Mouse (Mus musculus) activated CD4-positive, CD25-positive, alpha-beta regulatory T cell, adult 4 months (primary cell): ENCODE data around the gene Mrpl17. TPM values are rescaled to one million over a fixed set of nuclear protein-coding genes. Genes with fewer than 3 reads are reported as not detected.

Experiments used
- ATAC-seq: one replicate; pipeline ENCODE4 v1.8.0; 2017
- polyA plus RNA-seq, 2 experiments: library from polyadenylated mRNA; unstranded; fragments of 100-300 nt; shearing (Covaris generic); gene quantifications; one replicate each; pipeline ENCODE4 v1.2.1; 2017

Mrpl17 gene
- polyA plus RNA-seq, 2 experiments from 2014 or later = 175 to 216 TPM

DNA sequence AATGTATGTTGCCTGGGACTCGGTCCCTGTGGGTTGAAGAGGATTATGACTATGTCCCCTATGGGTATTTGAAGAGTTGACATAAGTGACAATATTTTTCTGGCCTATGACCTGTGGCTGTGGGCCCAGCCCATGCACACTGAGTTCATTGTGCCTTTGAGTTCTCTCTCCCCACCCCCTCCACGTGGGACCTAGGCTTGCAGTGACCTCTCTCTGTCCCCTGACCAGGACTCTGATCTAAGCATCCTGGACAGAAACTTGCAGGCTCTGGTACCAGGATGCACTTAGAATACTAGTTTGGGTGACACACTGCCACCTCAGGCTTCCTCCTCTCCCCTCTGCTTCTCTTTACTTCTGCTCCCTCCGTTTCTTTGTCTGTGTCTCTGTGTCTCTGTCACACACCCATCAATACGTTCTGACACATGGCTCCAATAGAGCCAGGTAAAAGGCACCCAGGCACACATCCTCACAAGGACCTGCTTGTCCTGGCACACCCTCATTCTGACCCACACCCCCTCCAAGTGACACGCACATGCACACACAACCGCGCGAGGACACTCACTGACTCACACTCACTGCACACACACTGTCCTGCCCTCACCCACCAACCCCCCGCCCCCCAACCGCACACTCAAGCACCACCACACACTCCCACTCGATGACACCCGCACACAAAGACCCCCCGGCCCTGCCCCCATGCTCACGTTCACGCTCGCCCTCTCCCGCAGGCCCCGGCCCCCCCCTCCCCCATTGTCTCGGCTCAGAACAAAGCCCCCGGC, 24.2 kb downstream of the Mrpl17 start:
- ATAC-seq = no peak

GRCm38 (mm10) chr7:105784556-105784955, 26.3 kb downstream of the Mrpl17 start:
- no peak for ATAC-seq

DNA sequence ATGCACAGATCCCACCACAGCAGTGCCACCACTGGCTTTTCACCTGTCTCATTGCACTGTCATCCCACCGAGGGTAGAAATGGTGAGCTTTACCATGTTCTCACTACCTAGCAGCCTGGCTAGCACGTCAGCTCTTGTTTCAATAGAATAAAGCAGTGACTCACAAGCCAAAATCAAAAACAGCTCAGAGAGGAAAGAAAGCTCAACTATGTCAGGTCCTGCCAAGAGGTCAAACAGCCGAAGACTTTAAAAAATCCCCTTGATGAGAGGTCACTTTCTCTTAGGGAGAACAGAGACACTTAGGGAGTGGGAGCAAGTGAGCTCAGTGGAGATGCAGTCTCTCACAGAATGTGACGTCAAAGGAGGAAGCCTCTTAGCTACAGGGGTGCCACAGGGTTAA, 27.0 kb downstream of the Mrpl17 start:
- no peak for ATAC-seq

DNA sequence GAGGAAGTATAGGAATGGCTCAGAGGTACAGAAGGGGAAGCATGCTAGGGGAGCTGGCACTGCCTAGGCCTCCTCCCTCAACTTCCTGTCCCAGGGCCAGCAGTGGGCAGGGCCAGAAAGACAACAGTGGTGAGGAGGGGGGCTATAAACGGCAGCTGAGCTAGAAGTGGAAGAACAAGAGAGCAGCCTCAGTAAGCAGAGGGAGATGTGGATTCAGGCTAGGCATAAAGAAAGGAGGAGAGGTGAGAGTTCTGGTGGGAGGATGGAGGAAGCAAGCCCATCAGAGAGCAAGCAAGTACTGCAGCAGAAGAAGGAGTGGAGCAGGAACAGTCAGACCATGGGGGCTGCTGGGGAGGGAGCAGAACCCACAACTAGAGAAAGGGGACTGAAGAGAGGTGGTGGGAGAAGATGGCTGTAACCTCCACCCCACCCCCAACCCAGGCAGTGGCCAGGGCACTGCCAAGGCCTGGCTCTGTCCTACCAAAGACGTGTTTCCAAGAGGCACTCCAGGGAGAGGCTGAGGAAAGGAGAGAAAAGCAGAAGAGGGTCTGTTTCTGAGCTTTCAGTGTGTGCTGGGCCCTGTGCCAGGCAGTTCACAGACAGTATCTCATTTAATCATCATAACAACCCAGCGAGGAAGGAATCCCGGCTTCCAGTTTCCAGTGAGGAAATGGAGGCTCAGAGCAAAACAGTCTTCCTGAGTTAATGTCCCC, 32.2 kb downstream of the Mrpl17 start:
- ATAC-seq = no peak

GRCm38 (mm10) chr7:105777797-105778552, 32.9 kb downstream of the Mrpl17 start:
- no peak for ATAC-seq

GRCm38 (mm10) chr7:105777316-105777715, 33.6 kb downstream of the Mrpl17 start:
- no peak for ATAC-seq

- no peak for ATAC-seq
Measured at GRCm38 (mm10) chr7:105776026-105776425, 34.9 kb downstream of the Mrpl17 start.

- no peak for ATAC-seq
Measured at GRCm38 (mm10) chr7:105774661-105775060, 36.2 kb downstream of the Mrpl17 start.

- ATAC-seq = no peak
Measured at GRCm38 (mm10) chr7:105773041-105773440, 37.9 kb downstream of the Mrpl17 start.

DNA sequence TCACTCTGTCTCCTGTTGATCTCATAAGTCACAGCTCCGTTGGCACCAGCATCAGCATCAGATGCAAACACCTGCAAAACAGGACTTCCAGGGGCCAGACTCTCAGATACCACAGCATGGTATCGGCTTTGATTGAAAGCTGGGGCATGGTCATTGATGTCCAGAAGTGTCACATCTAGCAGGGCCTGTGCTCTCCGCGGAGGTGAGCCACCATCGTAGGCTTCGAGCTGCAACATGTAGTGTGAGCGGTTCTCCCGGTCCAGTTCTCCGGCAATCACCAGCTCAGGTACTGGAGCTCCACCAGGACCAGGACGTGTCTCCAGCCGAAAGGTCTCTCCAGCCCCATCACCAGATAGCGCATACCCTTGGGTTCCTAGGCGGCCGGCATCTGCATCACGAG, 38.6 kb downstream of the Mrpl17 start:
- ATAC-seq = no peak

DNA sequence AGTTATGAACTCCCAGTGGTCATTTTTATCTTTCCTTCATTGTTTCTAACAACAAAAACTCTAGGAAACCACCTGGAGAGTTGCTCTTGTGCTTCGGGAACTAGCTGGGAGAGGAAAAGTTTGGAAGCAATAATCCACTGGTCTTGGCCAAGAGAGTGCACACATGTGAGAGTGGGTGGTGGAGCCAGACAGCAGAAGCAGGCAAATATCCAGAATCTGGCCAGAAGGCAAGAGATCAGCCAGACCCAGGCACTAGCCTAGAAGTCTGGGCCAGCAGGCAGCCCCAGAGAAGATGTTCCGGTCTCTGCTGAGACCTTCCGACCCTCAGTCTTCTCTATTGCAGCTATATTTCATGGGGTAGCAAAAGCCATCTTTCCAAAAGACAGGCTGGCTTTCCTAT, 40.9 kb downstream of the Mrpl17 start:
- no peak for ATAC-seq

DNA sequence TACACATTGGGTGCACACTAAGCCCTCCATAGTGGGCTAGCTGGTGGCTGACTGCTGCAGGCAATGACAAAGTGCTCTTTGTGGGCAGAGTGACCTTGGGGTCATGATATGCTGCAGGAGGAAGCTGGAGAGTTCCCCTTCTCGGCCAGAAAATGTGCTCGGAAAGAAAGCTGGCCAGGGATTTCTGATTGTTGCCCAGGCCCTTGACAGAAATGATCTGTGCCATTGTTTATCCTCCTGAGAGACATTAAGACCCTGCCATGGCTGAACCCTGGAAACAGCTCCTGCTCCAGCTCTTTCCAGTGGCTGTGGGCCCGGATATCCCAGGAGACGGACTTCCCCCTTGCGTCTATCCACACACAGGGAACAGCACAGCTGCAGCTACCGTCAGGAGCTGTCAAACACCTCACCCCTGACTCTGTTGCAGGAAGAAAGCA, 43.2 kb downstream of the Mrpl17 start:
- ATAC-seq = no peak

- no peak for ATAC-seq
Measured at GRCm38 (mm10) chr7:105764331-105764730, 46.6 kb downstream of the Mrpl17 start.

DNA sequence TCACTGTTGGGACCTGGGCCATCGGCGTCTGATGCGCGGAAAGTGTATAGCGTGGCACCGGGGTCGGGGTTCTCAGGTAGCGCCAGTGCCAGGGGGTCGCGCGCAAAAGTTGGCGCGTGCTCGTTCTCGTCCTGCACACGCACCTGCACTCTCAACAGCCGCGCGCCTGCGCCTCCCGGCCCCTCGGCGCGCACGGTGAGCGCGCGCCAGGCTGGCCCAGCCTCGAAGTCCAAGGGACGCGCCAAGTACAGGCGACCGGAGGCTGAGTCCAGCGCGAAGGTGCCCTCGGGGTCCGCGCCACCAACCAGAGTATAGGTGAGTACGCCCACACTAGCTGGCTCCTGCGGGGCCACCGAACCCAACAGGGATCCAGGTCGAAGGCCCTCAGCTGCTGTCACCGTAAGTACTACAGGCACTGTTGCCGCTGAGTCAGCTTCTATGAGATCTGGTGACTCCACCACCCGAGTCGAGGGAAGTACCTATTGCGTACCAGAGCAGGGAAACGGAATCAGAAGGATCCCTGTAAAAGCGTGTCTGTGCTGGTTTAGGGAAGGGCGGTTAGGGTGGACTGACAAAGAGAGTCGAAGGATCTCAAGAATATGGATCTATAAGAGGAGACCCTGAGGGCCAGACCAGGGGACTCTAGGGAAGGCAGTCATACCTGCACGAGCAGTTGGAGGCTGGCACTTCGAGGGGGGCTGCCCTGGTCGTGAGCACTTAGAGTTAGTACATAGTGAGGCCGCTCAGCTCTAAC, 48.2 kb downstream of the Mrpl17 start:
- no peak for ATAC-seq

DNA sequence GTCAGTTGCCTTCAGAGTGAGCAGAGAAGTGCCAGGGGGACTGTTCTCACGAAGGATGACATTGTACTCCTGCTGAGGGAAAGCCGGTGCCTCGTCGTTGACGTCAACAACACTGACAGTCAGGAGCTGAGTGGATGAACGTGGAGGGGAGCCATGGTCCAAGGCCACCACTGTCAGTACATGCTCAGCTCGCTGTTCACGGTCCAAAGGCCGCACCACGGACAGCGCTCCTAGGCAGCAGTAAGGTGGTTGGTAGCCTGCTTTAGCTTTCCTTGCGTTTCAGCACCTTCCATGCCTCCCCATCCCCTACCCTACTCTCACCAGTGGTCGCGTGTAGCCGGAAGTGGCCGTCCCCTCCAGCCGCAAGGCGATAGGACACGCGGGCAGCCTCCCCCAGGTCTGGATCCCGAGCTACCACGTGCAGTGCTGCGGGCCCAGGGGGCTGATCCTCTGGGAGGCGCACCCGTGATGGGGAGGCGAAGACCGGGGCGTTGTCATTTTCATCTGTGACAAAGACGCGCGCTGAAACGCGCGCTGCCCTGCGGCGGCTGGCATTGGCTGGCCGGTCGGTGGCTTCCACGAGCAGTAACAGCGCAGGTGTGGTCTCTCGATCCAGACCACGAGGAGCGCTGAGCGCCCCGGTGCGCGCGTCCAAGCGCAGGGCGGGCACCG, 49.0 kb downstream of the Mrpl17 start:
- no peak for ATAC-seq

DNA sequence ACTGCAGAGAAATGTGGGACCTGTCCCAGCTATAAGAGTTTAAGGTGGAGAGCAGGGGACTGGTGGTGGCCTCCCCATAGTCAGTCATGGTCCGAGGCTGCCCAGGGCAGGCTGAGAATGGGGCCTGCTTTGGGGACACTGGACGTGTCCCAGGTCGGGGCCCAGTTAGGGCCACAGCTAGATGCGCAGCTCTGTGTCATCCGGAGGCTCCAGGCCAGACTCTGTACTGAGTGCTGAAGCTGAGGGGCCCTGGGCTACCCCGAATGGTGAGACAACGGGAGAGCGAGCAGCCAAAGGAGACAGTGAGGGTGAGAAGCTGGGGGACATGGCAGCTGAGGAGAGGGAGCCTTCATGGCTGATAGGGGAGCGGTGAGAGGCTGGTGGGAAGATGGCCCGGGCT, 57.6 kb downstream of the Mrpl17 start:
- no peak for ATAC-seq

Other genes starting within 250 kb of the Mrpl17 start
- 1 to 10 TPM; 3.5 to 4.2 TPM for gene Apbb1, start 229.4 kb downstream of the Mrpl17 start, polyA plus RNA-seq
- not detected for gene Hpx, start 211.0 kb downstream of the Mrpl17 start, polyA plus RNA-seq
- gene Trim3, start 177.5 kb downstream of the Mrpl17 start, polyA plus RNA-seq = 1 to 10 TPM; 1.9 to 2.5 TPM
- 100 to 1,000 TPM; 214 to 228 TPM for gene Timm10b, start 171.0 kb downstream of the Mrpl17 start, polyA plus RNA-seq
- 10 to 100 TPM; 12.4 to 13.6 TPM for gene Arfip2, start 170.7 kb downstream of the Mrpl17 start, polyA plus RNA-seq
- 1 to 10 TPM; 3.1 to 5.4 TPM for gene Gm45799, start 170.5 kb downstream of the Mrpl17 start, polyA plus RNA-seq
- 1 to 10 TPM in 1 of 2 experiments, under 1 TPM in 1; 0.98 to 1.1 TPM for gene Dnhd1, start 160.3 kb downstream of the Mrpl17 start, polyA plus RNA-seq
- gene Ilk, start 74.5 kb downstream of the Mrpl17 start, polyA plus RNA-seq = 100 to 1,000 TPM; 131 to 173 TPM
- gene Rrp8, start 73.7 kb downstream of the Mrpl17 start, polyA plus RNA-seq = 10 to 100 TPM; 15.3 to 15.8 TPM
- 10 to 100 TPM; 11.5 to 16.1 TPM for gene Taf10, start 66.7 kb downstream of the Mrpl17 start, polyA plus RNA-seq
- gene Tpp1, start 58.9 kb downstream of the Mrpl17 start, polyA plus RNA-seq = 100 to 1,000 TPM in 1 of 2 experiments, 10 to 100 TPM in 1; 86.2 to 106 TPM
- not detected for gene Dchs1, start 23.4 kb downstream of the Mrpl17 start, polyA plus RNA-seq
- 100 to 1,000 TPM; 192 to 225 TPM for gene Gm4070, start 142.9 kb upstream of the Mrpl17 start, polyA plus RNA-seq